In the genomic region with DNA sequence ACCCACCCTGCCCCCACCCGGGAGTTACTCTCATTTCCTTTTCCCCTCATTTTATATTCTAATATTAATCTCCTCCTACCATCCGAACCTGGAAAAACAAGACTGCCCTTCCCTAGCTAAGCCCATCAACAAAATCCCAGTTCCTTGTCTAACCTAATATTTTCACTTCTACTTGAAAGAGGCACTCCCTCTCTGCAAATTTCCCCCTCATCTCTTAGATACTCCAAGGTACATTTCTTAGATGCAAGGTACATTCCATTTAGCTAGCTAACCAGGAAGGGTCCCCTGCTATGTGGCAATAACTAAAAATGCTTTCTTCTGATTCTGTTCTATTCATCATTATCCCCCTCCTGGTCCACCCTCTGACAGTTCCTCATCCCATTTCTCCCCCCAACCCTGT, we compare ENCODE assay signal across 25 mouse cellular contexts.
"Had no signal": no experiment of that assay in that cellular context is flagged by ENCODE, and none has a peak within 500 bp of the region (broad histone marks: within the 10 kb centered on the region; RNA-seq: fewer than 3 reads in every experiment).

No protein-coding gene starts in this region.

- H3K4me1 ChIP-seq: heart, embryonic 10.5 days; heart, embryonic 12.5 days; hindbrain, embryonic 10.5 days; hindbrain, embryonic 12.5 days; intestine, embryonic 15.5 days; limb, embryonic 10.5 days; limb, embryonic 12.5 days had no signal

- H3K36me3 ChIP-seq: heart, embryonic 10.5 days; heart, embryonic 12.5 days; hindbrain, embryonic 10.5 days; hindbrain, embryonic 12.5 days; intestine, embryonic 15.5 days; limb, embryonic 10.5 days; limb, embryonic 12.5 days had no signal

- H3K9me3 ChIP-seq: heart, embryonic 10.5 days; heart, embryonic 12.5 days; hindbrain, embryonic 10.5 days; hindbrain, embryonic 12.5 days; intestine, embryonic 15.5 days; limb, embryonic 10.5 days; limb, embryonic 12.5 days had no signal

- H3K4me2 ChIP-seq: heart, embryonic 12.5 days; hindbrain, embryonic 12.5 days; hindbrain, embryonic 14.5 days; intestine, embryonic 15.5 days; limb, embryonic 12.5 days had no signal

- H3K27ac ChIP-seq: gastrocnemius, adult 2 months; heart, embryonic 10.5 days; hindbrain, embryonic 10.5 days; hindbrain, embryonic 12.5 days; hindbrain, embryonic 14.5 days; intestine, embryonic 15.5 days; layer of hippocampus, adult 2 months; left cerebral cortex, adult 2 months; limb, embryonic 10.5 days; limb, embryonic 12.5 days had no signal

- H3K27me3 ChIP-seq: heart, embryonic 12.5 days; hindbrain, embryonic 12.5 days; intestine, embryonic 15.5 days had no signal

- H3K4me3 ChIP-seq: gastrocnemius, adult 2 months; heart, embryonic 10.5 days; heart, embryonic 12.5 days; hindbrain, embryonic 10.5 days; hindbrain, embryonic 12.5 days; intestine, embryonic 15.5 days; layer of hippocampus, adult 2 months; left cerebral cortex, adult 2 months; limb, embryonic 10.5 days; limb, embryonic 12.5 days had no signal

- H3K9ac ChIP-seq: heart, embryonic 12.5 days; hindbrain, embryonic 12.5 days; hindbrain, embryonic 14.5 days; intestine, embryonic 15.5 days; limb, embryonic 12.5 days had no signal

- DNase-seq: gastrocnemius, adult 2 months; gastrocnemius, postnatal 10 days; gastrocnemius, postnatal 25 days; heart, adult 18-20 months; heart, postnatal 10 days; heart, postnatal 4 days; kidney, adult 18-20 months; kidney, adult 8-10 months; kidney, postnatal 10 days; kidney, postnatal 25 days; kidney, postnatal 4 days; liver had no signal

- ATAC-seq: hindbrain, embryonic 16.5 days; inflammation-experienced regulatory T-cells, adult 6 months; intestine, embryonic 15.5 days; intestine, postnatal 0 days had no signal
